Mouse (Mus musculus) intestine, embryonic 14.5 days (tissue): ENCODE data around the gene Ikzf2. TPM values are rescaled to one million over a fixed set of nuclear protein-coding genes. Genes with fewer than 3 reads are reported as not detected.
A peak's percentile ranks its signal among the peaks of the same experiment; 100 is the strongest.

Experiments used
- ATAC-seq: fragments of 200-750 bp; cut with Nextera tagmentation; replicated peaks from 2 replicates; pipeline ENCODE4 v1.8.0; 2017; ENCODE audit warnings: low read depth, moderate number of reproducible peaks, moderate TSS enrichment, moderate library complexity; ENCODE audit not compliant: low FRiP score, low TSS enrichment
- DNase-seq: peaks from one replicate; pipeline ENCODE4 v3.0.0-alpha.2; 2018; ENCODE audit warnings: low spot score
- H3K27ac ChIP-seq: fragments of 300-500 bp; sonication (generic); 2 replicates; pipeline ENCODE4 v1.5.1; 2014; ENCODE audit warnings: low read depth, mild to moderate bottlenecking, control low read depth
- H3K27me3 ChIP-seq: fragments of 300-500 bp; sonication (generic); replicated peaks from 2 replicates; pipeline ENCODE4 v1.6.1; 2014; ENCODE audit warnings: low read length, control low read depth; ENCODE audit not compliant: control insufficient read depth, insufficient read depth
- H3K36me3 ChIP-seq: fragments of 300-500 bp; sonication (generic); 2 replicates; pipeline ENCODE4 v1.6.1; 2014; ENCODE audit warnings: low read length, control low read depth; ENCODE audit not compliant: control insufficient read depth, insufficient read depth
- H3K4me1 ChIP-seq: fragments of 300-500 bp; sonication (generic); replicated peaks from 2 replicates; pipeline ENCODE4 v1.6.1; 2014; ENCODE audit warnings: low read length, control low read depth, mixed read lengths; ENCODE audit not compliant: control insufficient read depth, insufficient read depth
- H3K4me2 ChIP-seq: fragments of 300-500 bp; sonication (generic); 2 replicates; pipeline ENCODE4 v1.6.1; 2014; ENCODE audit warnings: low read length
- H3K4me3 ChIP-seq: fragments of 300-500 bp; sonication (generic); 2 replicates; pipeline ENCODE4 v1.5.1; 2014; ENCODE audit warnings: low read depth, low read length, control low read depth, mixed read lengths
- H3K9ac ChIP-seq: fragments of 300-500 bp; sonication (generic); 2 replicates; pipeline ENCODE4 v1.6.1; 2014; ENCODE audit warnings: mild to moderate bottlenecking, low read length
- H3K9me3 ChIP-seq: fragments of 300-500 bp; sonication (generic); 2 replicates; pipeline ENCODE4 v1.6.1; 2016; ENCODE audit warnings: low read length, control low read depth; ENCODE audit not compliant: control insufficient read depth
- WGBS: fragments of 180-500 bp; shearing (Covaris S2); extraction: QIAGEN DNeasy Blood & Tissue Kit; methylation state at CpG from one replicate; pipeline ENCODE4 v1.1.7; 2014; 5-methylcytosine and 5-hydroxymethylcytosine counted together
- polyA plus RNA-seq: library from polyadenylated mRNA; unstranded; fragments of >200 nt; fragmentation: Nextera tagmentation; extraction: Ambion mirVana; gene quantifications from 2 replicates; pipeline ENCODE4 v1.2.1, GENCODE M21; 2014

Ikzf2 gene
- polyA plus RNA-seq, 1 experiment from 2014 or later: 4.3 TPM

DNA sequence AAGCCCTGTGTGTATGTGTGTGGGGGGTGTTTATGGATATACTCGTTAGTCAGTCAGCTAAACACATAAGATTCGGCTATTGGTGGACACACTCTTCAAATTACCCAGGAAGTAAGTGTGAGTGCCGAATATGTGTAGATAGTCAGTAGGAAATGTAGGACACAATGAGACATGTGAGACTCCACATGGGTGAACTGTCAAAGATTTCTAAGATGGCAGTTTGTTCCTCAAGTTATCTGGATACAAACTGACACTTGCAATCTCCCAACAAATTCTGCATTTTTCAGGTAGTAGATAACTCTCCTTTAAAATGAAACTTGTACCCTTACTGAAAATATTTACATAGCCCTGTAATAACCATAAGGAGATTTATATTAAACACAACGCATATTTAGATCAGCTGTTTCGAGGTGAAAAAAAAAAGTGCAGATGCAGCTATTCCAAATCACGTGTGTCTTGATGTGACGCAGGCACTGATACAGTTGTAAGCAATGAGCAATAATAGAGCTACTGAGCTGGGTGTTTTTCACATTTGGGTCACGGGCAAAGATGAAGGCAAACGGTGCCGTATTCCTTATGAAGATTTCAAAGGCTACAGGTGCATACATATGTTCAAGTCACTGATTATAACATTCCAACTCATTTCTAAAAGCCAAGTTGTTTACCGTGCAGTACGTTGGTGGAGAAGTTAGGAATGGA is 87.8 kb downstream of the Ikzf2 start:
- H3K4me1 ChIP-seq: no peaks in the 10 kb centered on the region
- H3K4me3 ChIP-seq: no peak overlapping the region
- H3K9ac ChIP-seq: no peak overlapping the region
- no peaks in the 10 kb centered on the region for H3K36me3 ChIP-seq
- 82% methylated on average over 12 of the region's 12 CpGs for WGBS
- DNase-seq (no peak), ATAC-seq (no peak)
- H3K27ac ChIP-seq: no peak overlapping the region
- no peaks in the 10 kb centered on the region for H3K27me3 ChIP-seq
- no peaks in the 10 kb centered on the region for H3K9me3 ChIP-seq
- H3K4me2 ChIP-seq: no peak overlapping the region

DNA sequence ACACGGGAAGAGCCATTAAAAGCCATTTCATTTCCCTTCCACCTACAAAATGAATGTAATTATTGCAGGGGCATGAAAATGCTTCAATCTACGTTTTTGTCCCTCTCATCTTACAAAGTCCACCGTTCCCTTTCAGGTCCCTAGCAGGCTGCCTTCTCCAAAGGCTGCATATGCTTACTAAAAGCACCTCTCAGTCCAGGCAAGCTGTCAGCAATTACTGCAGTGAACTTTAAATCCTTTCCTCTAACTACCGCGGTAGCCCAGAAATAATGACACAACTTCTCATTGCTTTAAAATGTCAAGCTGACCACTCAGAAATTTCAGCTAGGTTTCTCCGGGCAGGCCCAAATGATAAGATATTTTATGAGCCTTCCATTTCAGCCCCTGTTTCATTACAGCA is 95.2 kb downstream of the Ikzf2 start:
- DNase-seq: no peak
- Histone ChIP-seq H3K9me3 (no peaks in the 10 kb centered on the region), H3K36me3 (no peaks in the 10 kb centered on the region), H3K9ac (no peak overlapping the region), H3K4me3 (no peak overlapping the region), H3K27me3 (no peaks in the 10 kb centered on the region), H3K27ac (no peak overlapping the region), H3K4me2 (peak overlapping the region; percentile 21), H3K4me1 (0 out of 2 replicates have a peak, but pooled peaks cover 4% of the 10 kb centered on the region)
- WGBS: 52% methylated on average over 6 of the region's 6 CpGs
- no peak for ATAC-seq

DNA sequence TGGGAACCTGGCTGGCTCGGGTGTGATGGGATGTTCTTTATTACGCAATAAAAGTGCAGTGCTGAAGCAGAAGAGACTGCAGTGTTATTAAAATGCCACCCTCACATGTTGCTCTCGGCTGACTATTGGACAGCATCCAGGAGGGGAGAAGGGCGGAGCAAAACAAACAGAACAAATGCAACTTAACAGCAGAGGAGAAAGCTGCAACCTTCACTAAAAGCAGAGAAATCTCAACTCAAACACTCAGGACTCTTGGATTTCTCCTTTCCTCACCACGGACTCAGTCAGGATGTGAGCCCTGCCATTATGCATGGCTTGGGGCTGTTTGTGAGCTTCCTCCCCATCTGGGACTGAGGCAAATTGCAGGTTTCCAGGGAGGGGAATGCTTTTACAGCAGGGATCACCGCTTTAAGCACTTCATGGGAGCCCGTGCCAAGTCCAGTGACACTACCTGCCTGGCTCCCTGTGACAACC is 95.7 kb downstream of the Ikzf2 start:
- no peak overlapping the region for H3K9ac ChIP-seq
- H3K4me1 ChIP-seq: 0 out of 2 replicates have a peak, but pooled peaks cover 4% of the 10 kb centered on the region
- H3K27me3 ChIP-seq: no peaks in the 10 kb centered on the region
- H3K36me3 ChIP-seq: no peaks in the 10 kb centered on the region
- H3K4me2 ChIP-seq: peak overlapping the region; percentile 21
- DNase-seq: peak; percentile 55
- no peak overlapping the region for H3K4me3 ChIP-seq
- no peak overlapping the region for H3K27ac ChIP-seq
- H3K9me3 ChIP-seq: no peaks in the 10 kb centered on the region
- no peak for ATAC-seq
- 36% methylated on average over 7 of the region's 7 CpGs for WGBS

DNA sequence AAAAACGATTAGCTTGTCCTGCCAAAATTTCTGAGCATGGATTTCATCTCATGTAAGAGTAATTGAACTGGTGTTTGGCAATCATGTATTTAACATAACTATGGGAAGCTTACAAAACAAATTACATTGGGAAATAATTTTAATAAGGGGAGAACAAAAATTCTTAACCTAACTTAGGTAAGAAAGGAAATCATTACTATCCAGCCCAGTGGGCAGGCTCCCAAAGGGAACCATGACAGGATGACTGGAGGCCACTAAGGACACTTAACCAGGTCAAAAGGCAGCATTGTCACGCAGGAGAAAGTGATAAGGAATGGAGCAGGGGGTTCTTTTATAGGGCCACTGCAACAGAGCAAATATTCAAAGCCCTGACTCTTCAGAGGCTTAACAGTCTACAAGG is 101.5 kb downstream of the Ikzf2 start:
- H3K27ac ChIP-seq: no peak overlapping the region
- no peak for DNase-seq
- H3K9ac ChIP-seq: no peak overlapping the region
- H3K4me1 ChIP-seq: no peaks in the 10 kb centered on the region
- H3K9me3 ChIP-seq: no peaks in the 10 kb centered on the region
- no peak overlapping the region for H3K4me3 ChIP-seq
- no peaks in the 10 kb centered on the region for H3K27me3 ChIP-seq
- WGBS: 54% methylated on average over 2 of the region's 2 CpGs
- no peak overlapping the region for H3K4me2 ChIP-seq
- no peaks in the 10 kb centered on the region for H3K36me3 ChIP-seq
- no peak for ATAC-seq

DNA sequence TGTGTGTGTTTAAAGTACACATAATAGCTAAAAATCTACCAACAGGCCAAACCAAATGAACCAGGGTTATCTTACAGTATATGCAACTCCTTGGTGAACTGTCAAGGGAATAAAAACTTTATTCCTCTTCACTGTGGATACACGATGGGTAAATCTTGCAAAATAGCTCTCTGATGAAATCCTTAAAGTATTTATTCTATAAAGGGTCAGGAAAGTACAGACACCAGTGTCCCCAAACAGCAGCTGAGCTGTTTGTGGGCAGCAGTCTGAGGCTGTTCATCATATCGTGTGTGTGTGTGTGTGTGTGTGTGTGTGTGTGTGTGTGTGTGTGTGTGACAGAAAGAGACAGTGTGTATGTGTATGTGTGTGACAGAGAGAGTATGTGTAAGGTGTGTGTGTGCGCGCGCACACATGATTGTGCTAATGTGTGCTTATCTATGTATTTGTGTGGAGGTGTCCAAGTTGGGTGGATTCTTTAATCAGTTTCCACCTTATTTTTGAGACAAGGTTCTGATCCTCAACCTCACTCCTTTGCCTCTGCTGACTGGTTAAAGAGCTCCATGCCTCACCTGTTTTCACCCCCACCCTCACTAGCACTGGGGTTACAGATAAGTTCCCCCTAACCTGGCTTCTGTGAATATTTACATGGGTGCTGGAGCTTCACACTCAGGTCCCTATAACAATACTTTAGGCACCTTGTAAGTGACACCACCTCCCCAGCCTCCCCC is 102.9 kb downstream of the Ikzf2 start:
- Histone ChIP-seq H3K4me1 (no peaks in the 10 kb centered on the region), H3K27ac (no peak overlapping the region)

DNA sequence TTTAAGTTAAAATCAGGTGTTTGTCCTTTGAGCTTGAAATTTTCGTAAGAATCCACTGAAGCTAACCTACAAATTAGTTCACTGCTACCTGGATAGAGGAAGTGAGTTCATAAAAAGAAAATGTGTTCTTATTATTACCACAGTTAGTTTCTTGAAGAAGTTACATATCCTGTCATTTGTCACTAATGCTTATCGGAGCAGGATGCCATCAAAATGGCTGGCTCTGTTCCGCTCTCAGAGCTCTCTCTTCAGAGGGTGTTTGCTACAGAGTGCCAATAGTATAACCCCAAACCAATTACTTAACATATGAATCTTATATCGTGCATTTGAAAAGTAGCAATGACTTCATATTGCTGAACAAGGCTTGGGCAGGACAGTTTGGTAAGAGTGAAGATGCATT is 108.1 kb downstream of the Ikzf2 start:
- H3K9me3 ChIP-seq: no peaks in the 10 kb centered on the region
- no peak overlapping the region for H3K27ac ChIP-seq
- ATAC-seq: no peak
- H3K9ac ChIP-seq: no peak overlapping the region
- H3K4me2 ChIP-seq: no peak overlapping the region
- no peak for DNase-seq
- WGBS: 87% methylated on average over 4 of the region's 4 CpGs
- no peak overlapping the region for H3K4me3 ChIP-seq
- H3K4me1 ChIP-seq: no peaks in the 10 kb centered on the region
- no peaks in the 10 kb centered on the region for H3K27me3 ChIP-seq
- H3K36me3 ChIP-seq: no peaks in the 10 kb centered on the region

More for the DNA sequence above, 102.9 kb downstream of the Ikzf2 start:
- H3K9ac ChIP-seq: no peak overlapping the region
- H3K4me2 ChIP-seq: no peak overlapping the region
- H3K27me3 ChIP-seq: no peaks in the 10 kb centered on the region
- no peaks in the 10 kb centered on the region for H3K9me3 ChIP-seq
- WGBS: 89% methylated on average over 5 of the region's 5 CpGs
- no peak for ATAC-seq
- H3K36me3 ChIP-seq: no peaks in the 10 kb centered on the region
- no peak for DNase-seq
- H3K4me3 ChIP-seq: no peak overlapping the region

DNA sequence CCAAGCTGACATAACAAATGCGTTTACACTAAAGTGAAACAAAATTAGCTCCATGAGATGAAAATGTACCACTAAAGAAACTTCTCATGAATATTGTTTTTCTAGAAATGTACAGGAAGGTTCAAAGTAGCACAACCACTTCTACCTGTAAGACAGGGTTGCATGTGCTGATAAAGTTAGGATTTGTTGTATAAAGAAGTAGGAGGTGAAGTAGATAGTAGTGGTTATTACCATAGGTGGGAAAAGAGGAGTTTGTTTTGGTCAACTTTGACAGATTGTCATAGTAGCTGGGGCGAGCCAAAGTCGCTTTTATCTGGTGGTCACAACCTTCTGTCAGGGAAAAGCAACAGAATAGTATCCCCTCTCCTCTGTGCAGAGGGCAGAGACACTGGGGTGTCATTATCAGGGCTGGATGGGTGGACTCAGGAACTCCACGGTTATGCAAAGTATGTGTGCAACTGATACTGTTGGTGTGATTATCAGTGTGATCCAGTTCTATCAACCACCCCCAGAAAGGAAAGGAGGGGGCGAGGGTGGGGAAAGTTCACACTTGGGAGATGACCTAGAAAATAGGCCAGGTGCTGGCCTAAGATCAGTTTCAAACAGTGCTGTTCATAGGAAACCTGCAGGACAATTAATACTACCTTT is 127.5 kb downstream of the Ikzf2 start:
- no peak overlapping the region for H3K4me2 ChIP-seq
- DNase-seq (no peak), ATAC-seq (no peak)
- H3K4me1 ChIP-seq: no peaks in the 10 kb centered on the region
- no peak overlapping the region for H3K4me3 ChIP-seq
- H3K9me3 ChIP-seq: no peaks in the 10 kb centered on the region
- H3K27ac ChIP-seq: no peak overlapping the region
- no peaks in the 10 kb centered on the region for H3K27me3 ChIP-seq
- WGBS: 77% methylated on average over 5 of the region's 5 CpGs
- H3K36me3 ChIP-seq: no peaks in the 10 kb centered on the region
- H3K9ac ChIP-seq: no peak overlapping the region

DNA sequence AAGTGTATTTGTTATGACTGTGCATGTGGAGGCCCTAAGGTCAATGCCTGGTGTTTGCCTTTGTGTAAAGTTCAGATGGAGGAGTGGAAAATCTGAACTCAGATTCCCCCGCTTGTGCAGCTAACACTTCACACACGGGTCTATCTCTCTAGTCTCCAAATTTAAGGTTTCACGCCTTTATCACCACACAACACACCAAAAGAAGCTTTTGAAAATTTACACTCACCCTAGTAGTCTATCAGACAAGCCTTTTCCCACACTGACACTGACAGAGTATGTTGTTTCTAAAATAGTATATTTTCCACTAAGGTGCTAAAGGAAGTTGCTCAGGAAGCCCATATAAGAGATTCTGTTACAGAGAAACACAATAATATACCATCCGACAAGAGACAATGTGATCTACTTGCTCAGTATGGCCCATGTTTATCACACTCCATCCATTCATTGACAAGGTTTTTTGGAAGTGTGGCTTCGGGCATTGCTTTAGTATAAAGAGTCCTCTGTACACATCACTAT is 131.4 kb downstream of the Ikzf2 start:
- DNase-seq: no peak

More for the DNA sequence above, 131.4 kb downstream of the Ikzf2 start:
- no peak overlapping the region for H3K4me2 ChIP-seq
- H3K4me1 ChIP-seq: no peaks in the 10 kb centered on the region
- H3K27me3 ChIP-seq: no peaks in the 10 kb centered on the region
- no peak for ATAC-seq
- H3K36me3 ChIP-seq: no peaks in the 10 kb centered on the region
- H3K4me3 ChIP-seq: no peak overlapping the region
- H3K9ac ChIP-seq: no peak overlapping the region
- H3K9me3 ChIP-seq: no peaks in the 10 kb centered on the region
- 88% methylated on average over 5 of the region's 5 CpGs for WGBS
- H3K27ac ChIP-seq: no peak overlapping the region
